In the genomic region with DNA sequence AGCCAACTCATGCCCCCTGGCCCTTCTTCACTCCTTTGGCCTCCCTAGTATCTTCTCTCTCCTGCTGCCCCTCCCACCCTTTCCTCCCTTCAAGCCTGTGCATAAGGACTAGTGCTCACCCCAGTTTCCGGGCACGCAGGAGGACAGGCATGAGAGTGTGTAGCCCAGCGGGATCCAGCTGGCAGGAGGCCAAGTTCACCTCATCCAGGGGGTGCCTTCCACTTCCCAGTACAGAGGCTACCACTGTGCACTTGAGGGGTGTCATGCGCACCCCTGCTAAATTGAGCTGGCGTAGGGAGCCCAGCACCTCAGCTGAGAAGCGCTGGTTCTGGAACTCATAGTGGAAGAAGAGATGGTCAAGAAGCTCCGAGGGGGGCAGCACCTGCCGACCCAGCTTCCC, we compare ENCODE assay signal across 22 mouse cellular contexts. TPM values are rescaled to one million over a fixed set of nuclear protein-coding genes. Genes with fewer than 3 reads are reported as not detected.
A peak's percentile ranks its signal among the peaks of the same experiment; 100 is the strongest.
DNase-seq lines count a peak whose midpoint lies in the region; ATAC-seq and TF ChIP-seq lines count a peak whose summit lies in the region.
"Had no signal": no experiment of that assay in that cellular context is flagged by ENCODE, and none has a peak within 500 bp of the region (broad histone marks: within the 10 kb centered on the region; RNA-seq: fewer than 3 reads in every experiment).

No protein-coding gene starts in this region.

- ATAC-seq in forebrain, embryonic 12.5 days (ENCODE audit: low FRiP score), result no peak
- ATAC-seq in forebrain, embryonic 16.5 days, result no peak
- ATAC-seq in hindbrain, embryonic 14.5 days (ENCODE audit: low FRiP score), result no peak
- ATAC-seq in midbrain, postnatal 0 days (ENCODE audit: low FRiP score), result no peak
- no peak for ATAC-seq in midbrain, embryonic 11.5 days (ENCODE audit: low FRiP score)
- ATAC-seq: inflammation-experienced regulatory T-cells, adult 6 months had no signal

- H3K9ac ChIP-seq in forebrain, embryonic 12.5 days, result no peak overlapping the region
- H3K9ac ChIP-seq in forebrain, embryonic 16.5 days (replicated peaks; ENCODE audit: low read depth, low read length), result no peak overlapping the region
- no peak overlapping the region for H3K9ac ChIP-seq in hindbrain, embryonic 14.5 days
- H3K9ac ChIP-seq in midbrain, postnatal 0 days (replicated peaks; ENCODE audit: low read length, poor library complexity, severe bottlenecking), result no peak overlapping the region
- H3K9ac ChIP-seq in midbrain, embryonic 11.5 days (ENCODE audit: low read length), result no peak overlapping the region
- H3K9ac ChIP-seq: neural tube, embryonic 12.5 days had no signal

- no peaks in the 10 kb centered on the region for H3K36me3 ChIP-seq in forebrain, embryonic 12.5 days (replicated peaks)
- no peaks in the 10 kb centered on the region for H3K36me3 ChIP-seq in forebrain, embryonic 16.5 days (ENCODE audit: control insufficient read depth, insufficient read depth)
- no peaks in the 10 kb centered on the region for H3K36me3 ChIP-seq in hindbrain, embryonic 10.5 days
- H3K36me3 ChIP-seq in hindbrain, embryonic 14.5 days (replicated peaks; ENCODE audit: control insufficient read depth, insufficient read depth), result no peaks in the 10 kb centered on the region
- no peaks in the 10 kb centered on the region for H3K36me3 ChIP-seq in midbrain, postnatal 0 days (ENCODE audit: insufficient read depth, low read length)
- no peaks in the 10 kb centered on the region for H3K36me3 ChIP-seq in midbrain, embryonic 11.5 days (ENCODE audit: control insufficient read depth, insufficient read depth, low read length)
- H3K36me3 ChIP-seq: neural tube, embryonic 12.5 days had no signal

- no peak overlapping the region for H3K4me2 ChIP-seq in forebrain, embryonic 12.5 days
- H3K4me2 ChIP-seq in forebrain, embryonic 16.5 days (ENCODE audit: low read length), result no peak overlapping the region
- H3K4me2 ChIP-seq in hindbrain, embryonic 14.5 days (replicated peaks), result no peak overlapping the region
- no peak overlapping the region for H3K4me2 ChIP-seq in midbrain, postnatal 0 days (ENCODE audit: low read depth, low read length, poor library complexity, severe bottlenecking)
- H3K4me2 ChIP-seq in midbrain, embryonic 11.5 days, result no peak overlapping the region

- peak overlapping the region; percentile 91; the same call in 1 of the 2 replicates for H3K27ac ChIP-seq in forebrain, embryonic 12.5 days
- H3K27ac ChIP-seq in forebrain, embryonic 16.5 days (ENCODE audit: low read length), result no peak overlapping the region
- peak overlapping the region; percentile 68 for H3K27ac ChIP-seq in hindbrain, embryonic 10.5 days
- H3K27ac ChIP-seq in hindbrain, embryonic 14.5 days, result no peak overlapping the region
- 0 out of 2 replicates have a peak overlapping the region, but pooled peaks have one; percentile 77 for H3K27ac ChIP-seq in midbrain, postnatal 0 days (ENCODE audit: low read depth, low read length)
- no peak overlapping the region for H3K27ac ChIP-seq in midbrain, embryonic 11.5 days (ENCODE audit: low read depth, low read length)

- H3K27me3 ChIP-seq in forebrain, embryonic 12.5 days, result 0 out of 2 replicates have a peak, but pooled peaks cover 4% of the 10 kb centered on the region
- no peaks in the 10 kb centered on the region for H3K27me3 ChIP-seq in forebrain, embryonic 16.5 days (replicated peaks; ENCODE audit: control insufficient read depth, insufficient read depth, low read length)
- no peaks in the 10 kb centered on the region for H3K27me3 ChIP-seq in hindbrain, embryonic 10.5 days (ENCODE audit: insufficient read depth, poor library complexity, severe bottlenecking)
- no peaks in the 10 kb centered on the region for H3K27me3 ChIP-seq in hindbrain, embryonic 14.5 days (ENCODE audit: control insufficient read depth, insufficient read depth, low read length)
- H3K27me3 ChIP-seq in midbrain, postnatal 0 days (ENCODE audit: insufficient read depth, low read length), result no peaks in the 10 kb centered on the region
- no peaks in the 10 kb centered on the region for H3K27me3 ChIP-seq in midbrain, embryonic 11.5 days (ENCODE audit: control insufficient read depth, insufficient read depth, low read length)
- H3K27me3 ChIP-seq: CH12.LX; neural tube, embryonic 12.5 days had no signal

- H3K9me3 ChIP-seq in forebrain, embryonic 12.5 days, result no peaks in the 10 kb centered on the region
- no peaks in the 10 kb centered on the region for H3K9me3 ChIP-seq in forebrain, embryonic 16.5 days (ENCODE audit: control insufficient read depth, low read length)
- no peaks in the 10 kb centered on the region for H3K9me3 ChIP-seq in hindbrain, embryonic 10.5 days
- H3K9me3 ChIP-seq in hindbrain, embryonic 14.5 days (ENCODE audit: control insufficient read depth, low read length), result no peaks in the 10 kb centered on the region
- no peaks in the 10 kb centered on the region for H3K9me3 ChIP-seq in midbrain, postnatal 0 days (ENCODE audit: low read length)
- H3K9me3 ChIP-seq in midbrain, embryonic 11.5 days (ENCODE audit: control insufficient read depth, low read length), result no peaks in the 10 kb centered on the region
- H3K9me3 ChIP-seq: neural tube, embryonic 12.5 days had no signal

- no peak overlapping the region for H3K4me3 ChIP-seq in forebrain, embryonic 12.5 days (replicated peaks)
- no peak overlapping the region for H3K4me3 ChIP-seq in forebrain, embryonic 16.5 days (replicated peaks; ENCODE audit: low read length)
- H3K4me3 ChIP-seq in hindbrain, embryonic 10.5 days, result no peak overlapping the region
- no peak overlapping the region for H3K4me3 ChIP-seq in hindbrain, embryonic 14.5 days (replicated peaks; ENCODE audit: low read length)
- H3K4me3 ChIP-seq in midbrain, postnatal 0 days (ENCODE audit: low read depth, low read length), result no peak overlapping the region
- H3K4me3 ChIP-seq in midbrain, embryonic 11.5 days (ENCODE audit: low read depth, low read length), result no peak overlapping the region
- H3K4me3 ChIP-seq: neural tube, embryonic 12.5 days had no signal

- peaks cover 43% of the 10 kb centered on the region for H3K4me1 ChIP-seq in forebrain, embryonic 12.5 days
- H3K4me1 ChIP-seq in forebrain, embryonic 16.5 days (replicated peaks; ENCODE audit: control insufficient read depth, insufficient read depth, low read length), result peaks cover 26% of the 10 kb centered on the region
- H3K4me1 ChIP-seq in hindbrain, embryonic 10.5 days (replicated peaks), result peaks cover 36% of the 10 kb centered on the region
- peaks cover 28% of the 10 kb centered on the region for H3K4me1 ChIP-seq in hindbrain, embryonic 14.5 days (replicated peaks; ENCODE audit: control insufficient read depth, insufficient read depth, low read length)
- H3K4me1 ChIP-seq in midbrain, postnatal 0 days (ENCODE audit: insufficient read depth, low read length), result peaks cover 25% of the 10 kb centered on the region
- H3K4me1 ChIP-seq in midbrain, embryonic 11.5 days (ENCODE audit: control insufficient read depth, insufficient read depth, low read length), result peaks cover 17% of the 10 kb centered on the region

- 81% methylated on average over 8 of the region's 8 CpGs for WGBS in forebrain, embryonic 12.5 days
- 69% methylated on average over 8 of the region's 8 CpGs for WGBS in forebrain, embryonic 16.5 days
- WGBS in hindbrain, embryonic 10.5 days, result 90% methylated on average over 8 of the region's 8 CpGs
- 86% methylated on average over 8 of the region's 8 CpGs for WGBS in hindbrain, embryonic 14.5 days
- WGBS in midbrain, postnatal 0 days, result 75% methylated on average over 8 of the region's 8 CpGs
- 90% methylated on average over 8 of the region's 8 CpGs for WGBS in midbrain, embryonic 11.5 days

- no peak for DNase-seq in hindbrain, embryonic 10.5 days (ENCODE audit: low spot score)
- no peak for DNase-seq in hindbrain, embryonic 14.5 days (ENCODE audit: low spot score)
- DNase-seq in midbrain, postnatal 0 days (ENCODE audit: low spot score), result no peak
- DNase-seq in midbrain, embryonic 11.5 days (ENCODE audit: low spot score, missing footprints), result no peak
- peak; percentile 61 for DNase-seq in testis, postnatal 10 days (ENCODE audit: low spot score)
- no peak for DNase-seq in layer of hippocampus, postnatal 10 days (ENCODE audit: low spot score in 2 of 2)
- DNase-seq: adrenal gland, adult 8-10 months; cerebellum, adult 2 months; gastrocnemius, postnatal 36 days; kidney, adult 8-10 months; kidney, postnatal 25 days; right cerebral cortex, postnatal 14 days had no signal

- TF ChIP-seq CTCF in midbrain, postnatal 0 days (IDR thresholded peaks at IDR 0.05), result no peak

RNA-seq across cellular contexts. Expression of gene Pdzd3, which starts 4.9 kb away (rescaled TPM):
- polyA plus RNA-seq in forebrain, embryonic 12.5 days (2016; fragmentation: Nextera tagmentation; extraction: Ambion mirVana), result 0.23 and 0.31 TPM in 2 replicates
- polyA plus RNA-seq in forebrain, embryonic 16.5 days (2015; fragmentation: Nextera tagmentation; extraction: Ambion mirVana), result 0.53 and 0.73 TPM in 2 replicates
- polyA plus RNA-seq in hindbrain, embryonic 10.5 days (2016; fragmentation: Nextera tagmentation; extraction: Ambion mirVana), result 0.14 TPM in 1 of 2 replicates, not detected in the other
- polyA plus RNA-seq in hindbrain, embryonic 14.5 days (2014; fragmentation: Nextera tagmentation; extraction: Ambion mirVana), result 0.46 and 1.1 TPM in 2 replicates
- 0.27 TPM in 1 of 2 replicates, not detected in the other for total RNA-seq in midbrain, postnatal 0 days (2014; rRNA removed)
- 0.58 and 0.63 TPM in 2 replicates for polyA plus RNA-seq in midbrain, postnatal 0 days (2015; fragmentation: Nextera tagmentation; extraction: Ambion mirVana)
- polyA plus RNA-seq in midbrain, embryonic 11.5 days (2014; fragmentation: Nextera tagmentation; extraction: Ambion mirVana), result 0.23 TPM in 1 of 2 replicates, not detected in the other
- total RNA-seq in layer of hippocampus, postnatal 10 days (2021), result 1 to 10 TPM in 1 of 2 experiments, under 1 TPM in 1; 0.98 to 1.0 TPM
- total RNA-seq: monocyte, adult 5-6 weeks had no signal
- polyA plus RNA-seq: embryonic facial prominence, embryonic 11.5 days had no signal

RNA-seq across cellular contexts. Expression of gene Nlrx1, which starts 12.2 kb away (rescaled TPM):
- polyA plus RNA-seq in forebrain, embryonic 12.5 days (2016; fragmentation: Nextera tagmentation; extraction: Ambion mirVana), result 4.6 and 5.2 TPM in 2 replicates
- 4.3 and 5.2 TPM in 2 replicates for polyA plus RNA-seq in forebrain, embryonic 16.5 days (2015; fragmentation: Nextera tagmentation; extraction: Ambion mirVana)
- 2.4 and 3.3 TPM in 2 replicates for polyA plus RNA-seq in hindbrain, embryonic 10.5 days (2016; fragmentation: Nextera tagmentation; extraction: Ambion mirVana)
- 4.4 and 5.1 TPM in 2 replicates for polyA plus RNA-seq in hindbrain, embryonic 14.5 days (2014; fragmentation: Nextera tagmentation; extraction: Ambion mirVana)
- 4.2 and 6.2 TPM in 2 replicates for total RNA-seq in midbrain, postnatal 0 days (2014; rRNA removed)
- 6.0 and 6.9 TPM in 2 replicates for polyA plus RNA-seq in midbrain, postnatal 0 days (2015; fragmentation: Nextera tagmentation; extraction: Ambion mirVana)
- 1.9 and 3.2 TPM in 2 replicates for polyA plus RNA-seq in midbrain, embryonic 11.5 days (2014; fragmentation: Nextera tagmentation; extraction: Ambion mirVana)
- 10 to 100 TPM; 11.5 to 11.6 TPM for total RNA-seq in layer of hippocampus, postnatal 10 days (2021)

RNA-seq across cellular contexts. Expression of gene Ccdc153, which starts 15.7 kb away (rescaled TPM):
- polyA plus RNA-seq in forebrain, embryonic 12.5 days (2016; fragmentation: Nextera tagmentation; extraction: Ambion mirVana), result not detected in 2 replicates
- 0.48 TPM in 1 of 2 replicates, not detected in the other for polyA plus RNA-seq in forebrain, embryonic 16.5 days (2015; fragmentation: Nextera tagmentation; extraction: Ambion mirVana)
- polyA plus RNA-seq in hindbrain, embryonic 10.5 days (2016; fragmentation: Nextera tagmentation; extraction: Ambion mirVana), result not detected in 2 replicates
- polyA plus RNA-seq in hindbrain, embryonic 14.5 days (2014; fragmentation: Nextera tagmentation; extraction: Ambion mirVana), result not detected in 2 replicates
- 3.0 and 6.1 TPM in 2 replicates for total RNA-seq in midbrain, postnatal 0 days (2014; rRNA removed)
- polyA plus RNA-seq in midbrain, postnatal 0 days (2015; fragmentation: Nextera tagmentation; extraction: Ambion mirVana), result 2.7 TPM in 2 replicates
- polyA plus RNA-seq in midbrain, embryonic 11.5 days (2014; fragmentation: Nextera tagmentation; extraction: Ambion mirVana), result not detected in 2 replicates
- 1 to 10 TPM; 7.2 to 9.2 TPM for total RNA-seq in layer of hippocampus, postnatal 10 days (2021)
- total RNA-seq: CH12.LX; gastrocnemius, postnatal 36 days; heart, postnatal 25 days; megakaryocyte progenitor cell, adult 5-6 weeks; monocyte, adult 5-6 weeks had no signal
- polyA plus RNA-seq: embryonic facial prominence, embryonic 11.5 days; inflammation-experienced regulatory T-cells, adult 6 months; limb, embryonic 14.5 days; neural tube, embryonic 12.5 days had no signal

RNA-seq across cellular contexts. Expression of gene Cbl, which starts 22.4 kb away (rescaled TPM):
- polyA plus RNA-seq in forebrain, embryonic 12.5 days (2016; fragmentation: Nextera tagmentation; extraction: Ambion mirVana), result 28.7 and 34.3 TPM in 2 replicates
- 26.3 and 27.1 TPM in 2 replicates for polyA plus RNA-seq in forebrain, embryonic 16.5 days (2015; fragmentation: Nextera tagmentation; extraction: Ambion mirVana)
- 21.1 and 22.8 TPM in 2 replicates for polyA plus RNA-seq in hindbrain, embryonic 10.5 days (2016; fragmentation: Nextera tagmentation; extraction: Ambion mirVana)
- polyA plus RNA-seq in hindbrain, embryonic 14.5 days (2014; fragmentation: Nextera tagmentation; extraction: Ambion mirVana), result 22.4 and 22.9 TPM in 2 replicates
- 32.1 and 43.9 TPM in 2 replicates for total RNA-seq in midbrain, postnatal 0 days (2014; rRNA removed)
- polyA plus RNA-seq in midbrain, postnatal 0 days (2015; fragmentation: Nextera tagmentation; extraction: Ambion mirVana), result 14.7 and 17.3 TPM in 2 replicates
- polyA plus RNA-seq in midbrain, embryonic 11.5 days (2014; fragmentation: Nextera tagmentation; extraction: Ambion mirVana), result 20.9 and 22.2 TPM in 2 replicates
- 10 to 100 TPM; 55.1 to 58.4 TPM for total RNA-seq in layer of hippocampus, postnatal 10 days (2021)

RNA-seq across cellular contexts. Expression of gene Abcg4, which starts 32.2 kb away (rescaled TPM):
- polyA plus RNA-seq in forebrain, embryonic 12.5 days (2016; fragmentation: Nextera tagmentation; extraction: Ambion mirVana), result 10.1 and 12.4 TPM in 2 replicates
- 16.9 and 21.8 TPM in 2 replicates for polyA plus RNA-seq in forebrain, embryonic 16.5 days (2015; fragmentation: Nextera tagmentation; extraction: Ambion mirVana)
- polyA plus RNA-seq in hindbrain, embryonic 10.5 days (2016; fragmentation: Nextera tagmentation; extraction: Ambion mirVana), result 4.3 and 7.2 TPM in 2 replicates
- polyA plus RNA-seq in hindbrain, embryonic 14.5 days (2014; fragmentation: Nextera tagmentation; extraction: Ambion mirVana), result 21.7 and 24.4 TPM in 2 replicates
- total RNA-seq in midbrain, postnatal 0 days (2014; rRNA removed), result 60.0 and 65.8 TPM in 2 replicates
- polyA plus RNA-seq in midbrain, postnatal 0 days (2015; fragmentation: Nextera tagmentation; extraction: Ambion mirVana), result 27.9 and 28.2 TPM in 2 replicates
- 3.2 and 4.8 TPM in 2 replicates for polyA plus RNA-seq in midbrain, embryonic 11.5 days (2014; fragmentation: Nextera tagmentation; extraction: Ambion mirVana)
- 10 to 100 TPM; 73.5 to 76.2 TPM for total RNA-seq in layer of hippocampus, postnatal 10 days (2021)
- total RNA-seq: monocyte, adult 5-6 weeks had no signal
- polyA plus RNA-seq: inflammation-experienced regulatory T-cells, adult 6 months had no signal

Comparison
In these comparisons a context has a peak if more than half of its experiments do, and no peak if none do; other contexts are left out.
1. H3K27ac ChIP-seq: peak in forebrain, embryonic 12.5 days (single experiment), hindbrain, embryonic 10.5 days (single experiment) and midbrain, postnatal 0 days (single experiment); none in forebrain, embryonic 16.5 days (single experiment), hindbrain, embryonic 14.5 days (single experiment) and midbrain, embryonic 11.5 days (single experiment).